ENCODE assay signal across 8 mouse cellular contexts in the genomic region with DNA sequence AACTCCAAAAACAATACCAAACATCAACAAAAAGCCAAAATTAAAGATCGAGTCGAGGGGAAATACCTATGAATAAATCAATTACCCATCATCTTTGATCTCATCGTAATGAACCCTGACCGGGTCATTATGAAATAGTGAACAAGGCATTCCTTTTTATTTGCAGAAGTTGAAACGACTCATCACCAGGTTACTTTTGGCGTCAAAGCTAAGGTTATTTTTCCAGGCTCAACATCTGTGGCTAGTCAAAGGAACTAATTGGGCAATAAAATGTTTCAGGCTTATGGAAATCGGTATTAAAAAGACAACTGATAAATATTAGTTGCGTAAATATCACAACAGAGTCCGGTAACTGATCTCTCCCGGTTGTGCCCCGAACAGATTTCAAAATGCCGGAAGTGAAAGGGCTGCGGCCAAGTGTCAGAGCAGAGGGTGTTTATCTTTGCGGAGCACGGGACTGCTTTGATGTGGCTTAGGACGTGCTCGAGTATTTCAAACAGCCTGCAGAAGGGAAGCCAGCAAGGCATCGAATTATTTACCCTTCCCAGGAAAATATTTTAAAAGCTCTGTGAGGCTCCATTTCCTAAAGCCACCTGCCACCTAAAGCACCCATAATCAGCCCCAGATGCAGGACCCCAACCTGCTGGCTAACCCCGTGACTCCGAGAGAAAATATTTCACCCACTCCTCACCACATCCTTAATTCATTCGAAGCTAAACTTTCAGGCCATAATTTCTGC.
A peak's percentile ranks its signal among the peaks of the same experiment; 100 is the strongest.
DNase-seq lines count a peak whose midpoint lies in the region; ATAC-seq and TF ChIP-seq lines count a peak whose summit lies in the region.

No protein-coding gene starts in this region.

- no peaks in the 10 kb centered on the region for H3K36me3 ChIP-seq in heart, embryonic 10.5 days
- H3K36me3 ChIP-seq in kidney, embryonic 16.5 days (ENCODE audit: insufficient read depth, low read length): no peaks in the 10 kb centered on the region
- H3K36me3 ChIP-seq in lung, postnatal 0 days (ENCODE audit: insufficient read depth, low read length): no peaks in the 10 kb centered on the region

- no peak for TF ChIP-seq POLR2A in brain, embryonic 14.5 days (IDR thresholded peaks at IDR 0.05; ENCODE audit: borderline replicate concordance, extremely low read depth, insufficient read depth, insufficient read length, poor library complexity, severe bottlenecking)

- no peaks in the 10 kb centered on the region for H3K4me1 ChIP-seq in heart, embryonic 10.5 days
- H3K4me1 ChIP-seq in kidney, embryonic 16.5 days (ENCODE audit: insufficient read depth, low read length): peaks cover 7% of the 10 kb centered on the region; the same call in 1 of the 2 replicates
- H3K4me1 ChIP-seq in lung, postnatal 0 days (ENCODE audit: insufficient read depth, low read depth, low read length): no peaks in the 10 kb centered on the region

- TF ChIP-seq EP300 in lung, postnatal 0 days (IDR thresholded peaks at IDR 0.05): peak; percentile 56; the same call in 1 of the 2 replicates

- peak overlapping the region; percentile 40 for H3K4me3 ChIP-seq in heart, embryonic 10.5 days
- peak overlapping the region; percentile 24 for H3K4me3 ChIP-seq in kidney, embryonic 16.5 days (ENCODE audit: low read length)
- 0 out of 2 replicates have a peak overlapping the region, but pooled peaks have one; percentile 4 for H3K4me3 ChIP-seq in lung, postnatal 0 days (ENCODE audit: low read depth, low read length)

- no peaks in the 10 kb centered on the region for H3K9me3 ChIP-seq in heart, embryonic 10.5 days
- H3K9me3 ChIP-seq in kidney, embryonic 16.5 days (ENCODE audit: low read length): no peaks in the 10 kb centered on the region
- H3K9me3 ChIP-seq in lung, postnatal 0 days (ENCODE audit: low read length): no peaks in the 10 kb centered on the region

- no peak overlapping the region for H3K9ac ChIP-seq in kidney, embryonic 16.5 days (replicated peaks; ENCODE audit: low read length)
- H3K9ac ChIP-seq in lung, postnatal 0 days (replicated peaks; ENCODE audit: low read depth): no peak overlapping the region

- 38% methylated on average over 21 of the region's 21 CpGs for WGBS in heart, embryonic 10.5 days
- 3% methylated on average over 21 of the region's 21 CpGs for WGBS in kidney, embryonic 16.5 days
- 8% methylated on average over 21 of the region's 21 CpGs for WGBS in lung, postnatal 0 days

- no peak overlapping the region for H3K27ac ChIP-seq in heart, embryonic 10.5 days
- H3K27ac ChIP-seq in kidney, embryonic 16.5 days (ENCODE audit: low read length): peak overlapping the region; percentile 35; the same call in 1 of the 2 replicates
- H3K27ac ChIP-seq in lung, postnatal 0 days (ENCODE audit: low read length): no peak overlapping the region

- no peak for DNase-seq in heart, embryonic 10.5 days (ENCODE audit: low spot score)
- no peak for DNase-seq in heart, adult 18-20 months
- DNase-seq in brain, embryonic 14.5 days (ENCODE audit: low read depth): peak; percentile 31
- peak; percentile 74 for DNase-seq in lung, postnatal 0 days (ENCODE audit: low spot score)
- no peak for DNase-seq in right cerebral cortex, adult 2 months (ENCODE audit: low spot score in 2 of 2)
- DNase-seq in thymus, adult 18-20 months: no peak

- peak overlapping the region; percentile 50 for H3K4me2 ChIP-seq in kidney, embryonic 16.5 days (replicated peaks; ENCODE audit: low read depth, low read length)
- peak overlapping the region; percentile 43 for H3K4me2 ChIP-seq in lung, postnatal 0 days (replicated peaks; ENCODE audit: low read depth, low read length)

- no peak for TF ChIP-seq CTCF in brain, embryonic 14.5 days (IDR thresholded peaks at IDR 0.05; ENCODE audit: borderline replicate concordance, extremely low read depth, insufficient read depth, insufficient read length)
- TF ChIP-seq CTCF in lung, postnatal 0 days (IDR thresholded peaks at IDR 0.05): no peak

- no peaks in the 10 kb centered on the region for H3K27me3 ChIP-seq in heart, embryonic 10.5 days (ENCODE audit: insufficient read depth, poor library complexity, severe bottlenecking)
- H3K27me3 ChIP-seq in kidney, embryonic 16.5 days (ENCODE audit: insufficient read depth, low read length): no peaks in the 10 kb centered on the region
- no peaks in the 10 kb centered on the region for H3K27me3 ChIP-seq in lung, postnatal 0 days (replicated peaks; ENCODE audit: insufficient read depth, low read length)

- peak; percentile 86 for ATAC-seq in kidney, embryonic 16.5 days (ENCODE audit: low FRiP score, low TSS enrichment)
- ATAC-seq in lung, postnatal 0 days: peak; percentile 70
- no peak for ATAC-seq in frontal cortex, adult (ENCODE audit: low TSS enrichment)

Comparison
In these comparisons a context has a peak if more than half of its experiments do, and no peak if none do; other contexts are left out.
1. DNase-seq: peak in brain, embryonic 14.5 days (single experiment) and lung, postnatal 0 days (single experiment); none in heart, embryonic 10.5 days (single experiment), heart, adult 18-20 months (0 of 2), right cerebral cortex, adult 2 months (0 of 2) and thymus, adult 18-20 months (0 of 2).
2. Peak in every context shown above with its lines, with median percentiles within 50 percentile points of each other: H3K4me3 ChIP-seq.